Mouse (Mus musculus) natural killer cell, adult 2 months (primary cell): Measurements from ENCODE around the gene Gpatch8.

Experiments used
- DNase-seq, 2 experiments: peaks; one replicate each; pipeline ENCODE4 v3.0.0; 2022; ENCODE audit warnings: low spot score in 2 of 2

Gpatch8 gene

GRCm38 (mm10) chr11:102556031-102556715 is at the start of gene Gpatch8:
Gene Gpatch8 (minus strand): TSS chr11:102556392.
- peak; percentile 88 for DNase-seq

GRCm38 (mm10) chr11:102604777-102605552 is 48.8 kb upstream of the Gpatch8 start:
- DNase-seq = no peak

GRCm38 (mm10) chr11:102604010-102604584 is 47.9 kb upstream of the Gpatch8 start, which contains the start of gene Fzd2:
Gene Fzd2 (plus strand): TSS chr11:102604396.
- DNase-seq = no peak

GRCm38 (mm10) chr11:102603496-102603850 is 47.3 kb upstream of the Gpatch8 start:
- DNase-seq = no peak

GRCm38 (mm10) chr11:102602816-102603495 is 46.8 kb upstream of the Gpatch8 start:
- no peak for DNase-seq

GRCm38 (mm10) chr11:102599912-102600311 is 43.7 kb upstream of the Gpatch8 start:
- DNase-seq = no peak

GRCm38 (mm10) chr11:102595341-102595820 is 39.2 kb upstream of the Gpatch8 start:
- no peak for DNase-seq

- DNase-seq = no peak
Measured at GRCm38 (mm10) chr11:102587554-102587953, 31.4 kb upstream of the Gpatch8 start.

- no peak for DNase-seq
Measured at GRCm38 (mm10) chr11:102586445-102587130, 30.4 kb upstream of the Gpatch8 start.

- DNase-seq = no peak
Measured at GRCm38 (mm10) chr11:102582736-102583135, 26.5 kb upstream of the Gpatch8 start.

- DNase-seq = no peak
Measured at GRCm38 (mm10) chr11:102582016-102582610, 25.9 kb upstream of the Gpatch8 start.

GRCm38 (mm10) chr11:102581281-102582015 is 25.3 kb upstream of the Gpatch8 start:
- no peak for DNase-seq

GRCm38 (mm10) chr11:102580034-102580330 is 23.8 kb upstream of the Gpatch8 start:
- no peak for DNase-seq

- DNase-seq = no peak
Measured at GRCm38 (mm10) chr11:102579165-102580033, 23.2 kb upstream of the Gpatch8 start, which contains the start of gene Gm11627. Gene Gm11627 (minus strand): TSS chr11:102579461.

- peak; percentile 61 to 69 for DNase-seq
Measured at GRCm38 (mm10) chr11:102578341-102579118, 22.3 kb upstream of the Gpatch8 start.

GRCm38 (mm10) chr11:102576050-102576754 is 20.0 kb upstream of the Gpatch8 start:
- no peak for DNase-seq

- no peak for DNase-seq
Measured at GRCm38 (mm10) chr11:102575034-102575433, 18.8 kb upstream of the Gpatch8 start.
